In genomic region chr12:104015280-104015679, GRCm38 (mm10) we compare ENCODE assay signal across 20 mouse cellular contexts. TPM values are rescaled to one million over a fixed set of nuclear protein-coding genes. Genes with fewer than 3 reads are reported as not detected.
"Had no signal": no experiment of that assay in that cellular context is flagged by ENCODE, and none has a peak within 500 bp of the region (broad histone marks: within the 10 kb centered on the region; RNA-seq: fewer than 3 reads in every experiment).

No protein-coding gene starts in this region.

- H3K9me3 ChIP-seq: midbrain, embryonic 12.5 days; midbrain, embryonic 15.5 days had no signal

- H3K4me3 ChIP-seq: midbrain, embryonic 10.5 days; midbrain, embryonic 12.5 days; midbrain, embryonic 15.5 days; neural tube, embryonic 12.5 days had no signal

- H3K27me3 ChIP-seq: midbrain, embryonic 12.5 days; midbrain, embryonic 15.5 days; neural tube, embryonic 12.5 days had no signal

- H3K4me1 ChIP-seq: midbrain, embryonic 10.5 days; midbrain, embryonic 12.5 days; midbrain, embryonic 15.5 days; neural tube, embryonic 12.5 days had no signal

- H3K36me3 ChIP-seq: midbrain, embryonic 10.5 days; midbrain, embryonic 12.5 days; midbrain, embryonic 15.5 days; neural tube, embryonic 12.5 days had no signal

- H3K27ac ChIP-seq: midbrain, embryonic 10.5 days; midbrain, embryonic 12.5 days; midbrain, embryonic 15.5 days; neural tube, embryonic 12.5 days had no signal

- H3K9ac ChIP-seq: lung, embryonic 14.5 days; midbrain, embryonic 12.5 days; midbrain, embryonic 15.5 days; neural tube, embryonic 12.5 days had no signal

- ATAC-seq: midbrain, embryonic 15.5 days had no signal

- H3K4me2 ChIP-seq: lung, embryonic 14.5 days; midbrain, embryonic 12.5 days; midbrain, embryonic 15.5 days; neural tube, embryonic 12.5 days had no signal

- DNase-seq: lung, adult 18-20 months; lung, embryonic 14.5 days; lung, postnatal 10 days; lung, postnatal 4 days; right cerebral cortex, postnatal 25 days; right cerebral cortex, postnatal 4 days; spleen, adult 18-20 months; thymus, adult 18-20 months; thymus, postnatal 14 days; thymus, postnatal 36 days had no signal

RNA-seq across cellular contexts. Expression of gene Serpina9, which starts 1.7 kb away (rescaled TPM):
- polyA plus RNA-seq: lung, embryonic 14.5 days; midbrain, embryonic 10.5 days; midbrain, embryonic 15.5 days; neural tube, embryonic 12.5 days; neural tube, embryonic 14.5 days; stomach, embryonic 14.5 days had no signal

RNA-seq across cellular contexts. Expression of gene Serpina11, which starts 25.5 kb away (rescaled TPM):
- polyA plus RNA-seq: lung, embryonic 14.5 days; lung, embryonic 16.5 days; midbrain, embryonic 10.5 days; midbrain, embryonic 12.5 days; midbrain, embryonic 15.5 days; midbrain, postnatal 0 days; neural tube, embryonic 12.5 days; neural tube, embryonic 14.5 days; stomach, embryonic 14.5 days had no signal

RNA-seq across cellular contexts. Expression of gene Serpina12, which starts 29.0 kb away (rescaled TPM):
- polyA plus RNA-seq: lung, embryonic 14.5 days; lung, embryonic 16.5 days; midbrain, embryonic 10.5 days; midbrain, embryonic 12.5 days; midbrain, embryonic 15.5 days; midbrain, postnatal 0 days; neural tube, embryonic 12.5 days; neural tube, embryonic 14.5 days; small intestine, adult 2 months; stomach, embryonic 14.5 days; stomach, embryonic 16.5 days had no signal

RNA-seq across cellular contexts. Expression of gene Serpina1e, which starts 56.5 kb away (rescaled TPM):
- polyA plus RNA-seq: midbrain, embryonic 10.5 days; midbrain, embryonic 12.5 days; midbrain, embryonic 15.5 days; midbrain, postnatal 0 days; neural tube, embryonic 12.5 days; neural tube, embryonic 14.5 days had no signal
